Mouse (Mus musculus): ENCODE results near the gene Katnbl1. TPM values are rescaled to one million over a fixed set of nuclear protein-coding genes. Genes with fewer than 3 reads are reported as not detected.
"Not testable (repeated sequence)": the region's sequence is repeated elsewhere in the genome, so short reads cannot be mapped to it uniquely, and the experiment has no call there.

Katnbl1 gene
- polyA plus RNA-seq, 1 experiment from 2014 or later: 44.6 TPM

DNA sequence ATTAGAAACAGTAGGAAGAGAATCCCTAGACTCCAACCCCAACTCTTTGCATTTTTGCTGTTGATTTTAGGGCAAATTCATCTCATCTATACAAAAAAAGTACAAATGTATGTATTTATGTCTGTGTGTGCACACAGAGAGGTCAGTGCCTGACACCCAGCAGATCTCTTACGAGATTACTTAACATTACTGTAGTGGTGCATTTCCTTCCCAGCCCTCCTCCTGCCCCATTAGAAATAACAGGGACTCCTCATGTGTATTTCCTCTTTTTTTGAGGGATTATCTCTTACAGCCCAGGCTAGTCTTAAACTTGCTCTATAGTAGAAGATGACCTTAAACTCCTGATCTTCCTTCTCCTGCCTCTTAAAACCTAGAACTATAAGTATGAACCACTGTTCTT lies 13.7 kb downstream of the Katnbl1 start:
- H3K36me3 ChIP-seq (ENCODE audit: insufficient read depth): no peaks in the 10 kb centered on the region
- TF ChIP-seq CTCF (IDR thresholded peaks at IDR 0.05; ENCODE audit: low read depth): no peak
- WGBS: 78% methylated on average over 1 of the region's 1 CpGs
- H3K27ac ChIP-seq (ENCODE audit: low read depth): no peak overlapping the region
- H3K4me3 ChIP-seq (ENCODE audit: low read depth, low read length): no peak overlapping the region
- DNase-seq (no peak), ATAC-seq (ENCODE audit: insufficient read depth) (no peak)
- H3K4me1 ChIP-seq (ENCODE audit: insufficient read depth): no peaks in the 10 kb centered on the region
- H3K27me3 ChIP-seq (ENCODE audit: insufficient read depth, low read length): no peaks in the 10 kb centered on the region
- no peak overlapping the region for H3K9ac ChIP-seq
- no peaks in the 10 kb centered on the region for H3K9me3 ChIP-seq (ENCODE audit: low read depth, low read length)
- H3K4me2 ChIP-seq: no peak overlapping the region

DNA sequence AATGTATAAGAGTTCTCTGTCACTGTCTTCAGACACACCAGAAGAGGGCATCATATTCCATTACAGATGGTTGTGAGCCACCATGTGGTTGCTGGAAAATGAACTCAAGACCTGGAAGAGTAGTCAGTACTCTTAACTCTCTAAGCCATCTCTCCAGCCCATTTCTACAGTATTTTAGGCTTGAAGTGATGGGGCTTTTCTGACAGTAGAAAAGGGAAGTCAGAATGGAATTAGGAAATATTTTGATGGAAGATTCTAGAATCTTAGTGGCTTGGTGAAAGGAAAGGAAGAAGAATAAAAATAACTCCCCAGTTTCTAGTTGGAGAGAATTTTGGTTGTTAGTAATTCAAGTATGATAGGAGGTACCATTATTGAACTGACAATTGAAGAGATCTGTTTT lies 14.9 kb downstream of the Katnbl1 start:
- no peak overlapping the region for H3K9ac ChIP-seq
- ATAC-seq (ENCODE audit: insufficient read depth) (no peak), DNase-seq (no peak)
- no peak overlapping the region for H3K4me2 ChIP-seq
- no peaks in the 10 kb centered on the region for H3K36me3 ChIP-seq (ENCODE audit: insufficient read depth)
- H3K9me3 ChIP-seq (ENCODE audit: low read depth, low read length): no peaks in the 10 kb centered on the region
- TF ChIP-seq CTCF (IDR thresholded peaks at IDR 0.05; ENCODE audit: low read depth): no peak
- no peak overlapping the region for H3K27ac ChIP-seq (ENCODE audit: low read depth)
- H3K4me1 ChIP-seq (ENCODE audit: insufficient read depth): no peaks in the 10 kb centered on the region
- no peaks in the 10 kb centered on the region for H3K27me3 ChIP-seq (ENCODE audit: insufficient read depth, low read length)
- no peak overlapping the region for H3K4me3 ChIP-seq (ENCODE audit: low read depth, low read length)

DNA sequence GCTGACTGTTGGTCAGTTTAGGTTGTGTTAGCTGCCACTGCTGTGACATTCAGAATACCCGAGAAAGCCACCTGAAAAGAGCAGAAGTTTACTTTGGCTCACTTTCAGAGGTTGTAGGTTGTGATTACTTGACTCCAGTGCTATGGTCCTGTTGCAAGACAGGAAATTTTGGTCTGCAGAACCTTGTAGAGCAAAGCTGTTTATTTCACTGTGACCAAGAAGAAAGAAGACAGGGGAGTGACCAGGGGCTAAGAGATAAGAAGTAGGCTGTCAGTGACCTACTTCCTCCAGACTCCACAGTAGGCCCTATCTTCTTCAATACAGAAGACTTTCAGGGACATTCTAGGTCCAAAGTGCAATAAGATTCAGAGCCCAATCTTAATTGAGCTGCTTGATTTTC lies 17.6 kb downstream of the Katnbl1 start:
- ATAC-seq (ENCODE audit: insufficient read depth): no peak
- WGBS: 38% methylated on average over 1 of the region's 1 CpGs
- Histone ChIP-seq H3K9me3 (ENCODE audit: low read depth, low read length) (no peaks in the 10 kb centered on the region), H3K9ac (no peak overlapping the region), H3K27ac (ENCODE audit: low read depth) (no peak overlapping the region), H3K4me3 (ENCODE audit: low read depth, low read length) (no peak overlapping the region), H3K4me2 (no peak overlapping the region), H3K36me3 (ENCODE audit: insufficient read depth) (no peaks in the 10 kb centered on the region), H3K4me1 (ENCODE audit: insufficient read depth) (no peaks in the 10 kb centered on the region), H3K27me3 (ENCODE audit: insufficient read depth, low read length) (no peaks in the 10 kb centered on the region)
- TF ChIP-seq CTCF (IDR thresholded peaks at IDR 0.05; ENCODE audit: low read depth): no peak
- no peak for DNase-seq

DNA sequence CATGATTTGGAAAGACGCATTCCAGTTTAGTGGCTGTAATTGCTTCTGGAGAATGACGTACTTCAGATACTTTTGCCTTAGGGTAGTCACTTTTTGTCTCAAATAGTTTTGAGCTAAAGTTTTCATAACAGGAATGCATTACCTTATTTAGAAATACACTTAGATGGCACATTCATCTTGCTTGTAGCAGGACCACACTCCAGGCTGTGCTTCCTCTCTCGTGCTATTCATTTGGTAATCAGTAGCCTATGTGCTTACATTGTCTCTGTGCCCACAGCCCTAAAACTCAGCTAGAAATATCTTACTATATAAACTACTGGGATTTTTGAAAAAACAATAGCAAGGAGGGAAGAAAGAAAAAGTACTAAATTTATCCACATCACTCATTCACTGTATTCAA lies 28.0 kb downstream of the Katnbl1 start:
- Histone ChIP-seq H3K36me3 (ENCODE audit: insufficient read depth) (peaks cover 48% of the 10 kb centered on the region), H3K9ac (no peak overlapping the region), H3K27ac (ENCODE audit: low read depth) (no peak overlapping the region), H3K27me3 (ENCODE audit: insufficient read depth, low read length) (no peaks in the 10 kb centered on the region), H3K9me3 (ENCODE audit: low read depth, low read length) (no peaks in the 10 kb centered on the region), H3K4me3 (ENCODE audit: low read depth, low read length) (no peak overlapping the region), H3K4me1 (ENCODE audit: insufficient read depth) (no peaks in the 10 kb centered on the region), H3K4me2 (no peak overlapping the region)
- ATAC-seq (ENCODE audit: insufficient read depth) (no peak), DNase-seq (no peak)
- WGBS: 80% methylated on average over 3 of the region's 3 CpGs
- no peak for TF ChIP-seq CTCF (IDR thresholded peaks at IDR 0.05; ENCODE audit: low read depth)

DNA sequence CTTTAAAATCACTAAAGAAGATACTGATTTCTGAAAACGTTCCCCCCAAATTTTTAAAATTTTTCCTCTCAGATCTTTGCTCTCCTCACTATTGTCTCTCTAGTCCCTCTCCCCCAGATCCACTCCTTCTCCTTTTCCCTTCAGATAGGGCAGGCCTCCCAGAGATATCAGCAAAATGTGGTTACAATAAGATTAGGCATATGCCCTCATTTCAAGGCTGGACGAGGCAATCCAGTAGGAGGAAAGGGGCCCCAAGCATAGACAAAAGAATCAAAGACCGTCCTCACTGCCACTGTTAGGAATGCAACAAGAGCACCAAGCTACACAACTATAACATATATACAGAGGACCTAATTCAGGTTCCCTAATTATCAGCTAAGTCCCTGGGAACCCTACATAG lies 46.3 kb downstream of the Katnbl1 start:
- Histone ChIP-seq H3K4me2 (no peak overlapping the region), H3K4me3 (ENCODE audit: low read depth, low read length) (no peak overlapping the region), H3K27me3 (ENCODE audit: insufficient read depth, low read length) (no peaks in the 10 kb centered on the region), H3K9me3 (ENCODE audit: low read depth, low read length) (no peaks in the 10 kb centered on the region), H3K4me1 (ENCODE audit: insufficient read depth) (no peaks in the 10 kb centered on the region), H3K9ac (no peak overlapping the region), H3K27ac (ENCODE audit: low read depth) (no peak overlapping the region), H3K36me3 (ENCODE audit: insufficient read depth) (no peaks in the 10 kb centered on the region)
- no peak for DNase-seq
- WGBS: 77% methylated on average over 3 of the region's 3 CpGs
- no peak for TF ChIP-seq CTCF (IDR thresholded peaks at IDR 0.05; ENCODE audit: low read depth)
- no peak for ATAC-seq (ENCODE audit: insufficient read depth)

DNA sequence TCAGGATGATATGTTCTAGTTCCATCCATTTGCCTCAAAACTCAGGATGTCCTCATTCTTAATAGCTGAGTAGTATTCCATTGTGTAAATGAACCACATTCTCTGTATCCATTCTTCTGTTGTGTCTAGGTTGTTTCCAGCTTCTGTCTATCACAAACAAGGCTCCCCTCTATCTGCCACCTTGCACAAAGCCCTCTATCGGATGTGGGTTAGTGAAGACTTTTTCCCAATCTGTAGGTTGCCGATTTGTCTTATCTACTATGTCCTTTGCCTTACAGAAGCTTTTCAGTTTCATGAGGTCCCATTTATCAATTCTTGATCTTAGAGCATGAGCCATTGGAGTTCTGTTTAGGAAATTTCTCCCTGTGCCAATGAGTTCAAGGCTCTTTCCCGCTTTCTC lies 49.5 kb downstream of the Katnbl1 start:
- not testable (repeated sequence) for ATAC-seq (ENCODE audit: insufficient read depth); H3K4me3 ChIP-seq (ENCODE audit: low read depth, low read length); H3K27ac ChIP-seq (ENCODE audit: low read depth); H3K9ac ChIP-seq; H3K4me2 ChIP-seq; DNase-seq; H3K36me3 ChIP-seq (ENCODE audit: insufficient read depth); H3K4me1 ChIP-seq (ENCODE audit: insufficient read depth); H3K27me3 ChIP-seq (ENCODE audit: insufficient read depth, low read length); H3K9me3 ChIP-seq (ENCODE audit: low read depth, low read length)
- WGBS: 86% methylated on average over 3 of the region's 3 CpGs

DNA sequence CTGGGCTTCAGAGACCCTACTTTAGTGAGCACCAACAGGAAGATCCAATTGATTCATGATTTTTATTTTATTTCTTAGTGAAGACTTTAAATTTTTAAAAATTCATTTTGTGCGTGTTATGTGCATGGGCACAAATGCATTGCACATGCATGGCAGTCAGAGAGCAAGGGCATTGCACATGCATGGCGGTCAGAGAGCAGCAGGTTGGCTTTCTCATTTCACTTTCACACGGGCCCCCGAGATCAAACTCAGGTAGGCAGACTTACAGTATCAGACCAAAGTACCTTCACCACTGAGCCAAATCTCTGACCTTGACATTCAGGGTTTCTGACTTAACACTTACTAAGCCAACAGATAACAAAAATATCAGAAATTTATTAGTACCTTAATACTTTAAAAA lies 50.7 kb downstream of the Katnbl1 start:
- Histone ChIP-seq H3K4me1 (ENCODE audit: insufficient read depth) (no peaks in the 10 kb centered on the region), H3K27me3 (ENCODE audit: insufficient read depth, low read length) (no peaks in the 10 kb centered on the region), H3K9ac (no peak overlapping the region), H3K27ac (ENCODE audit: low read depth) (no peak overlapping the region), H3K36me3 (ENCODE audit: insufficient read depth) (no peaks in the 10 kb centered on the region), H3K9me3 (ENCODE audit: low read depth, low read length) (no peaks in the 10 kb centered on the region), H3K4me2 (no peak overlapping the region), H3K4me3 (ENCODE audit: low read depth, low read length) (no peak overlapping the region)
- no peak for TF ChIP-seq CTCF (IDR thresholded peaks at IDR 0.05; ENCODE audit: low read depth)
- 75% methylated on average over 4 of the region's 4 CpGs for WGBS
- ATAC-seq (ENCODE audit: insufficient read depth): no peak
- no peak for DNase-seq

DNA sequence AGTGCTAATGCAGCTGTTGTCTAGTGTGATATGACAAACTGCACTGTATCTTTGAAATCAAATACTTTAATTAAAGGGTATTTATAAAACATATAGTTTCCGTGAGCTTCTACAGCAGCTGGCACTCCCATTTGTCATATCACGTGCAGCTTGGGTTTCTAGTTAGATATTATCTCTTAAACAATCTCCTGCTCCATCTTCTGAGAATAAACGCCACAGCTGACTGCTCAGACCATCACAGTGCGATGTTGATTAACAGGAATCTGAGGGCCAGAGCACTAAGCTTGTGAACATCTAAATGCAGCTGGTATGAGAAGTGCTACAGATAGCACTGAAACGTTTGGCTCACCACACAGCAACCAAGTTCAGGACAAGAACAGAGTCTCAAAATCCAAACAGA lies 51.4 kb downstream of the Katnbl1 start:
- TF ChIP-seq CTCF (IDR thresholded peaks at IDR 0.05; ENCODE audit: low read depth): no peak
- Histone ChIP-seq H3K4me3 (ENCODE audit: low read depth, low read length) (no peak overlapping the region), H3K9me3 (ENCODE audit: low read depth, low read length) (no peaks in the 10 kb centered on the region), H3K36me3 (ENCODE audit: insufficient read depth) (no peaks in the 10 kb centered on the region), H3K27me3 (ENCODE audit: insufficient read depth, low read length) (no peaks in the 10 kb centered on the region), H3K4me1 (ENCODE audit: insufficient read depth) (no peaks in the 10 kb centered on the region), H3K4me2 (no peak overlapping the region), H3K27ac (ENCODE audit: low read depth) (no peak overlapping the region), H3K9ac (no peak overlapping the region)
- no peak for DNase-seq
- ATAC-seq (ENCODE audit: insufficient read depth): no peak
- 30% methylated on average over 5 of the region's 5 CpGs for WGBS

All from lung, embryonic 14.5 days (tissue).